Mouse (Mus musculus): ENCODE data around the gene Nmbr. TPM values are rescaled to one million over a fixed set of nuclear protein-coding genes. Genes with fewer than 3 reads are reported as not detected.

Gene Nmbr
- polyA plus RNA-seq (2012; rRNA removed): 0.12 TPM in 1 of 2 replicates, not detected in the other

GRCm38 (mm10) chr10:14705072-14706066, at the start of gene Nmbr, which contains the start of gene Vta1:
Gene Nmbr (plus strand): TSS chr10:14705591.
Gene Vta1 (minus strand): TSS chr10:14705560.

GRCm38 (mm10) chr10:14718114-14718513, 12.7 kb downstream of the Nmbr start, which contains the start of gene Gje1:
Gene Gje1 (minus strand): TSS chr10:14718214.

Other genes starting within 250 kb of the Nmbr start
- gene Adgrg6, start 159.9 kb upstream of the Nmbr start, polyA plus RNA-seq (2012; rRNA removed): 1.1 and 1.2 TPM in 2 replicates
- 87.7 and 89.2 TPM in 2 replicates for gene Vta1, start within 50 bp of the Nmbr start, polyA plus RNA-seq (2012; rRNA removed)
- gene Gje1, start 12.6 kb downstream of the Nmbr start, polyA plus RNA-seq (2012; rRNA removed): not detected in 2 replicates